Mouse (Mus musculus) myocyte (in vitro differentiated cells): ENCODE data around the gene Suox.

Experiments
- CEBPB ChIP-seq: IDR thresholded peaks from 2 replicates; pipeline ENCODE4 v1.6.1; 2011; ENCODE audit warnings: mild to moderate bottlenecking, moderate library complexity; ENCODE audit not compliant: poor library complexity, insufficient read depth, severe bottlenecking
- MYOG ChIP-seq, 3 experiments: IDR thresholded peaks; one replicate each; pipeline ENCODE4 v1.6.1; 2011; ENCODE audit warnings: control low read depth in 2 of 3, low read depth in 2 of 3, mild to moderate bottlenecking in 2 of 3; ENCODE audit not compliant: insufficient read length in 2 of 3, control insufficient read depth in 1 of 3, insufficient read depth in 1 of 3
- POLR2A ChIP-seq: IDR thresholded peaks from one replicate; pipeline ENCODE4 v1.6.1; 2011; ENCODE audit warnings: low read depth, mild to moderate bottlenecking, control low read depth, moderate library complexity; ENCODE audit not compliant: insufficient read length
- POLR2AphosphoS2 ChIP-seq: IDR thresholded peaks from one replicate; pipeline ENCODE4 v1.6.1; 2011; ENCODE audit warnings: low read depth, control low read depth; ENCODE audit not compliant: insufficient read length
- SRF ChIP-seq: IDR thresholded peaks from one replicate; pipeline ENCODE4 v1.6.1; 2011; ENCODE audit warnings: low read depth; ENCODE audit not compliant: control insufficient read depth, insufficient read length

- TF ChIP-seq CEBPB (no peak), POLR2A (no peak), SRF (no peak), MYOG (IDR thresholded peaks at IDR 0.05; ENCODE audit: control insufficient read depth in 1 of 3, insufficient read depth in 1 of 3, insufficient read length in 2 of 3, low read depth in 2 of 3) (no peak), POLR2AphosphoS2 (no peak)
Measured at GRCm38 (mm10) chr10:128631571-128631970, 42.3 kb downstream of the Suox start.
